In genomic region chr3:116007941-116008440, GRCm38 (mm10) we compare ENCODE assay signal across 7 mouse cellular contexts. TPM values are rescaled to one million over a fixed set of nuclear protein-coding genes. Genes with fewer than 3 reads are reported as not detected.
DNase-seq lines count a peak whose midpoint lies in the region.

No protein-coding gene starts in this region.

- H3K4me1 ChIP-seq in megakaryocyte, embryonic 14.5 days = peaks cover 48% of the 10 kb centered on the region

- no peaks in the 10 kb centered on the region for H3K9me3 ChIP-seq in megakaryocyte, embryonic 14.5 days

- H3K36me3 ChIP-seq in megakaryocyte, embryonic 14.5 days (replicated peaks; ENCODE audit: low read length) = peaks cover 38% of the 10 kb centered on the region

- peak; percentile 88 for DNase-seq in adrenal gland, adult 2 months
- peak; percentile 87 for DNase-seq in embryo, embryonic 10 days (ENCODE audit: low spot score)
- peak; percentile 54 for DNase-seq in gastrocnemius, postnatal 10 days
- peak; percentile 67 for DNase-seq in hindlimb bud, embryonic 11.5 days (ENCODE audit: extremely low spot score, low read depth, low spot score)
- DNase-seq in left cerebral cortex, adult 9 months (ENCODE audit: low spot score in 2 of 2) = peak; percentile 73 to 82
- peak; percentile 72 for DNase-seq in right cerebral cortex, postnatal 14 days

- H3K27me3 ChIP-seq in megakaryocyte, embryonic 14.5 days (replicated peaks) = no peaks in the 10 kb centered on the region

- peak overlapping the region; percentile 94 for H3K4me3 ChIP-seq in megakaryocyte, embryonic 14.5 days (replicated peaks)

RNA-seq across cellular contexts. Expression of gene Extl2, which starts 0.7 kb away (rescaled TPM):
- total RNA-seq in adrenal gland, adult 2 months (2021) = 10 to 100 TPM; 16.3 to 22.7 TPM
- polyA plus RNA-seq in adrenal gland, adult 2 months (2012; rRNA removed) = 34.7 and 37.9 TPM in 2 replicates
- 10 to 100 TPM; 15.1 to 17.9 TPM for total RNA-seq in gastrocnemius, postnatal 10 days (2021)
- polyA plus RNA-seq in megakaryocyte, embryonic 14.5 days (2012; ENCODE audit: insufficient read depth, low replicate concordance) = 3.2 and 12.2 TPM in 2 replicates

RNA-seq across cellular contexts. Expression of gene Slc30a7, which starts 0.8 kb away (rescaled TPM):
- 10 to 100 TPM; 26.8 to 34.5 TPM for total RNA-seq in adrenal gland, adult 2 months (2021)
- polyA plus RNA-seq in adrenal gland, adult 2 months (2012; rRNA removed) = 5.9 and 7.3 TPM in 2 replicates
- total RNA-seq in gastrocnemius, postnatal 10 days (2021) = 10 to 100 TPM; 16.1 to 22.2 TPM
- polyA plus RNA-seq in megakaryocyte, embryonic 14.5 days (2012; ENCODE audit: insufficient read depth, low replicate concordance) = 1.1 and 1.3 TPM in 2 replicates

Comparison
In these comparisons a context has a peak if more than half of its experiments do, and no peak if none do; other contexts are left out.
1. Peak in every context shown above with its lines: DNase-seq and H3K4me3 ChIP-seq.